Mouse (Mus musculus): ENCODE results near the gene Tcte2.
"Not testable (repeated sequence)": the region's sequence is repeated elsewhere in the genome, so short reads cannot be mapped to it uniquely, and the experiment has no call there.

The Tcte2 gene

DNA sequence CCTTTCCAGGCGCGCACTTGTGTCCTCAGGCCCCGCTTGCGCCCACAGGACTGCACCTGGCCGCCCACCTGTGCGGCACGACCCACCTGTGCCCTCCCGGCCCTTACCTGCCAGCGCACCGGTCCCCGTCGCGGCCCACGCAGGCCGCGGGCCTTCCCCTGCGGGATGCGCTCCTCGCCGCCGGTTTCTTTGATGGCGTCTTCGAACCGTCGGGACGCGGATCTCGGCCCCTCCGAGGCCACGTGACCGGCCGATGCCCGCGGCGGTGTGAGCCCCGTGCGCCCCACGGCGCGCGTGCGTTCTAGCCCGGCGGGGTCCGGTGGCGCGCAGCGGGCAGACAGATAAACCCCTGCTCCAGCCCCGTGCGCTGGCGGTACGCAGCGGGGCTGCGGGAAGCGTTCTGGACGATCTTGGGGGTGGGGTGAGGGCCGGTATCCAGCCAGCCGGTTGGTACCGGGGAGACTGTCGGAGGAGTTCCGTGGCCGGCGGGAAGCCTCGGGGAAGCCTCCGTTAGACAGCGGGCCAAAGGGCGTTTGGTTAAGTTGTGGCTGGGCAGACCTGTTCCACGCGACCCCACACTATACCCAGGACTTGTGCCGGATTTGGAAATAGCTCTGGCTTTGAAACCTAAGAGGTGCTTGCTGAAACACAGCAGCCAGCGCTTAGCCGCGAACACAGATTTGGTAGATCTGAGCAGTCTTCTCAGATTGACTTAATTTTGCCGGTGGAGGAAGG is at the start of gene Tcte2:
Gene Tcte2 (minus strand): TSS at position 647 of the 735 bp plus-strand sequence.
- peak in 1 of 2 experiments; percentile 54 for DNase-seq (ENCODE audit: low spot score in 2 of 2)

DNA sequence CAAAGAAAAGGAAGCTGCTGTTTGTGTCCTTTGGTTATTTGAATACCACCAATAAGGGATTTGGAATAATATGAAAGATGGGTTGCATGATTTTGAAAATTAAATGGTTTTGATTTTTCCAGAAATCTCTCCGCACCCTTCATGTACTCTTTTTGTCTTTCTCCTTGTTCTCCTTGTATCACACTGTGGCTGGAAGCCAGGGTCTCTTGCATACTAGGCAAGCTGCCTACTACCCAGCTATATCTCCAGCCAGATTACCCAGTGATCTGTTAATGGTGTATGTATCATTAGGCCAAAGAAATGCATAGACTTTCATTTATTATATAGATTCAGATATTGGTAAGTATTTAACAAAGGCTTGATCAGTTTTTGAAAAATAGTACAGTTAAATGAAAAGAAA is 44.4 kb upstream of the Tcte2 start:
- DNase-seq (ENCODE audit: low spot score in 2 of 2), result no peak

DNA sequence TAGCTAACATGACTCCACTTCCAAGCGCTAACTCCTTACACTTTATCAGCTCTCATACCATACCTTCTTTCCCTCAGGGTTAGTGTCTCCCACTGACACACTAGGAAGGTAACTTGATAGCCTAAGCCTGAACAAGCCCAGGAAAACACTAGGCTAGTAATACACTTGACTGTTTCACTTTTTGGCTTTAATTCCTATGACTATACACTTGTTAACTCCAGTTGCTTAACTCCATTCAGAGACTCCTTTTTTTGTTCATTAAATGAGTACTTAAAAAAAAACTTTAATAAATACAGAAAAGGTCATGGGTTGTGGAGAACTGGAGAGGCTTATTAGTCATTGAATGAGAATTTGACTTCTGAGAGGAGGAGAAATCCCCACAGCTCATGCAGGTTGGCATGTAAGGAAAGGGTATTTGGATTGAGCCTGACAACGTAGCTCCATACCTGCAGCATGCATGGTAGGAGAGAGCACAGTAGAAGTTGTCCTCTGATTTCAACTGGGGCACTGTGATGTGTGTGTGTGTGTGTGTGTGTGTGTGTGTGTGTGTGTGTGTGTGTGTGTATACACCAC is 41.3 kb upstream of the Tcte2 start:
- DNase-seq (ENCODE audit: low spot score in 2 of 2), result no peak

DNA sequence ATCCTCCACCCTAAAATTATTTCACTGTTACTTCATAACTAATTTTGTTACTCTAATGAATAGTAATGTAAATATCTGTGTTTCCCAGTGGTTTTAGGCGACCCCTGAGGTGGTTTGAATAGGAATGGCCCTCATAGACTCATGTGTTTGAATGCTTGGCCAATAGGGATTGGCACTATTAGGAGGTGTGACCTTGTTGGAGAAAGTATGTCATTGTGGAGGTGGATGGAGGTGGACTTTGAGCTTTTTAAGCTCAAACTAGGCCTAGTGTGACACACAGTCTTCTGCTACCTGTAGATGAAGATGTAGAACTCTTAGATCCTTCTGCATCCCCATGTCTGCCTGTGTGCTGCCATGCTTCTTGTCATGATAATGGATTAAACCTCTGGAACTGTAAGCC is 36.1 kb upstream of the Tcte2 start:
- DNase-seq (ENCODE audit: low spot score in 2 of 2), result no peak

DNA sequence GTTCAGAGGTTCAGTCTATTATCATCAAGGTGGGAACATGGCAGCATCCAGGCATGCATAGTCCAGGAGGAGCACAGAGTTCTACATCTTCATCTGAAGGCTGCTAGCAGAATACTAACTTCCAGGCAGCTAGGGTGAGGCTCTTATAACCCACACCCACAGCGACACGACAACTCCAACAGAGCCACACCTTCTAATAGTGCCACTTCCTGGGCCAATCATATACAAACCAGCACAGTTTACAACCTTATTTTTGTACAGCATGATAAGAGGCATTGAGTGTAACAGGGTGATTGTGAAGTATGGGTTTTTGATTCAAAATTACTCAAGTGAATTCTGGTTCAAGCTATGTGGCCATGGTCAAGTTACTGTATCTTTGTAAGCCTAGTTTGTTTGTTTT is 28.4 kb upstream of the Tcte2 start:
- not testable (repeated sequence) for DNase-seq (ENCODE audit: low spot score in 2 of 2)

DNA sequence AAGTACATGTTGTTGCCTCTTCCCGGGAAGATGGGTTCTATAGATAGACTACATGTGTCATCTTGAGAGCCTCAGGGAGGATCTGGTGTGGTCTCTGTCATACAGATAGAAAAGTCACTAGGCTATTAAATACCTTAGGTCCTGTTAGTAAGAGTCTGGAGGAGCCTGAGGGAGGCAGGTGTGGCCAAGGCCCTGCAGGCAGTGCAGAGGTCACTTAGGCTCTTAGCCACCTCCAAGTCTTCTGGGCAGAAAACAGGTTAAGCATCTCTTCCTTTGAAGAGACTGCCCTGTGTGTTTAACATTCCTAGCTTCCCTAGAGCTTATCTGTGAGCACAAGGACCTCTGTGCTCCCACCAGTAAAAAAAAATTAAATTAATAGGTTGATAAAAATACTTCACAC is 21.8 kb upstream of the Tcte2 start:
- no peak for DNase-seq (ENCODE audit: low spot score in 2 of 2)

DNA sequence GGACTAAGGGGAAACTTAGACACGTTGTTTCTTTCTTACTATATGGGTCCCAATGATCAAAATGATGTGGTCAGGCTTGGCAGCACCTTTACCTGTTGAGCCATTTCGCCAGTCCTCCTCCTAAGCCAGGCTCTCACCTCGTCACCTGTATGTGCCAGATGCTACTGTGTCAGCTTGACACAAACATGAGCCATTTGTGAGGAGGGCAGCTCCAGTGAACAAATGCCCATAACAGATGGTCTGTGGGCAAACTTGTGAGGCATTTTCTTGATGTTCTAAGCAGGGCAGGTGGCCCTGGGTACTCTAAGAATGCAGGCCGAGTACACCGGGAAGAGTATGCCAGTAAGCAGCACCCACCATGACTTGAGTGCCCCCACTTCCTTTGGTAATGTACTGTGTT is 20.3 kb upstream of the Tcte2 start:
- DNase-seq (ENCODE audit: low spot score in 2 of 2), result no peak

DNA sequence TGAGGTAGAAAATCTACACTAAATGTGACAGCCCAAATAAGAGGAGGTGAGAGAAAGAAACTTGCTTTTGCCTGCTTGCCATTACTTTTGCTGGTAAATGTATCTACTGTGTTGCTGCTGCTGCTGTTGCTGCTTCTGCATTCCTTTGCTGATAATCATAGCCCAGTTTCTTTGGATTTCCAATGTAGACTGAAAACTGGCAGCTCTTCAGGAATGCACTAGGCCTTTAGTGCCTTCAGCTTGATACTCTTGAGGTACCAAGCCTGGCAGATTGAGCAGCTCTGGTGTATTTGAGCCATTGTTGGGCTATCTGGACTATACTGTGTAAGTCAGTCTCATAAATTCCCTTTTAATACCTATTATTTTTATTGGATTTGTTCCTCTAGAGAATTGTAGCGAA is 17.2 kb upstream of the Tcte2 start:
- no peak for DNase-seq (ENCODE audit: low spot score in 2 of 2)

DNA sequence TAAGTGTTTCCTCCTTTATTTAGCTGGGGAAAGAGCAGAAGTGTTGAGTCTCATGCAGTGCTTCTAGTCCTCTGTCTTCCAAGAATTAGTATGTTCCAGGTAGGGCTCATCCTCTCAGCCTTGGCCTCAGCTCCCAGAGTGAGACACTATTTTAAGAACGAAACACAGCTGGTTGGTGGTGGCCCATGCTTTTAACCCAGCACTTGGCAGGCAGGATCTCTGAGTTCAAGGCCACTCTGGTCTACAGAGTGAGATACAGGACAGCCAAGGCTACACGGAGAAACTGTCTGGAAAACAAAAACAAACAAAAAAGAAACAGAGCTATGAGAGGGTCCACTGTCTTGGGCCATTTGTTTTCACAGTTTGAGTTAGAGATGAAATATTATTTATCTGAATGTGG is 16.1 kb upstream of the Tcte2 start:
- no peak for DNase-seq (ENCODE audit: low spot score in 2 of 2)

DNA sequence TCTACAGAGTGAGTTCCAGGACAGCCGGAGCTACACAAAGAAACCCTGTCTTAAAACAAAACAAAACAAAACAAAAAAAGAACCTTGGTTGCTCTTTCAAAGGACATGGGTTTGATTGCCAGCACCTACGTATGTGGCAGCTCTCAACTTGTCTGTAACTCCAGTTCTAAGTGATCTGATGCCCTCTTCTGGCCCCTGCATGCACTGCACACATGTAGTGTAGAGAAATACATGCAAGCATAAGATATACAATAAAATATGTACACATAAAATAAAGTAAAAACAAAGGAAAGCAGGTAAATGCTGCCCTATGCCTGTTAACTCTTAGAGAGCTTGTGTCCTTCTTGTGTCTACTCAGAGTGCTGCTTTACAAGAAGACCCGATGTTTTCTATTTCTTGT is 7.6 kb upstream of the Tcte2 start:
- DNase-seq (ENCODE audit: low spot score in 2 of 2), result no peak

DNA sequence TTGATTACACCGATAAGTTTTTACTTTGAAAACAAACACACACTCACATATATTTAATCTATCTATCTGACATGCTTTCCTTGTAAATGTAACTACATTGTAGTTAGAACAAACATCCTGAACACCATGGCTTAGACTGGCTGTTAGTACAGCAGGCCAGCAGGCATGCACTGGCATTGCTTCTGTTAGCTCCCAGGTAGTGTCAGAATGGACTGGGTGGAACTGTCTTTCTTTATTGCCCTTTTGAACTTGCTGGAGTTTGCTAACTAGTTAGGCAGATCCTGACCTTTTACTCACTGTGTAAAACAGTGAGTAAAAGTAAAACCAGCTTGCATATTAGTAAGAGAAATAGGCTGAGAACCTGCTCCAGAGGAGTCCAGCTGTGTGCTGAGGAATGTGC is 6.9 kb upstream of the Tcte2 start:
- no peak for DNase-seq (ENCODE audit: low spot score in 2 of 2)

DNA sequence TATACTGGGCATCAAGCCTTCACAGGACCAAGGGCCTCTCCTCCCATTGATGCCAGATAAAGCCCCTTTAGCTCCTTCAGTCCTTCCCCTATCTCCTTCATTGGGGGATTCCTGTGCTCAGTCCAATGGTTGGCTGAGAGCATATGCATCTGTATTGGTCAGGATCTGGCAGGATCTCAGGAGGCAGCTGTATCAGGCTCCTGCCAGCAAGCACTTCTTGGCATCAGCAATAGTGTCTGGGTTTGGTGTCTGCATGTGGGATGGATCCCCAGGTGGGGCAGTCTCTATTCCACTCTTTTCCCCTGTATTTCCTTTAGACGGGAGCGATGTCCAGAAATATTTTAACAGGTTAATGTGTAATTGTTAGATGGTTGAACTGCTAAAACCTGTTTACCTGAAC is 3.3 kb upstream of the Tcte2 start:
- not testable (repeated sequence) for DNase-seq (ENCODE audit: low spot score in 2 of 2)

DNA sequence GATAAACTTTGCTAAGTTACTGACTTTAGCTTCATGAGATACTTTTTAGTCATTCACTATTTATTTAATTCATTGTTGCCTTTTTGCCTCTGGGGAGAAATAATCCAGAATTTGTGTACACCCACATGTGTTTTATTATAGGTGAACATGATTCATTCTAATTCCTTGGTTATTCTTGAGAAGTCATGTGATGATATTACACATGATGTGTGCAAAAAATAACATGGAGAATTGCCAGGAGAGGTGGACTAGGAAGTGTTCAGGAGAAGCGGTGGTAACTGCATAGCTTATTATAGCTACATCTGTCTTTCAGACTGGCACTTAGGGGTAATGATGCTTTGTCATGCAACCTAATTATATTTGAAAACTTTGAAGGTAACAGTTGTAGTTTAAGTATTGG is 2.2 kb upstream of the Tcte2 start:
- DNase-seq (ENCODE audit: low spot score in 2 of 2), result no peak

DNA sequence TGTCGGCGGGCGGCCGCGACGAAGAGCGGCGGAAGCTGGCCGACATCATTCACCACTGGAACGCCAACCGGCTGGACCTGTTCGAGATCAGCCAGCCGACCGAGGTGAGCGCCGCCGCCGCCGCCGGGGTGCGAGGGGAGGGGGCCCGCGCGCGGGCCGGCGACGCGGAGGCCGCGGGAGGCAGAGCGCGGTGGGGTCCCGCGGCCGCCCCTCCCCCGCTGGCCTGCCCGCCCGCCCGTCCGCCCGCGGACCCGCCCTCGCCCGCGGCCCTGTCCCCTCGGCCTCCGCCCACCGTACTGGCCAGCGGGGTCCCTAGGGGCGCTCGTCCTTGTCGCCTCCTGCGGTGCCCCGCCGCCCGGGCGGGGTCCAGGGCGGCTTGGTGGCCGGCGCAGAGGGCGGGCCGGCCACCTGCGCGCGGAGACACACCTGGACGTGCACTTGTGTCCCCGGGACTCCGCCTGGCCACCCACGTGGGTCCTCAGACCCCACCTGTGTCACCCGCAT is 898 bp downstream of the Tcte2 start:
- DNase-seq (ENCODE audit: low spot score in 2 of 2), result no peak

DNA sequence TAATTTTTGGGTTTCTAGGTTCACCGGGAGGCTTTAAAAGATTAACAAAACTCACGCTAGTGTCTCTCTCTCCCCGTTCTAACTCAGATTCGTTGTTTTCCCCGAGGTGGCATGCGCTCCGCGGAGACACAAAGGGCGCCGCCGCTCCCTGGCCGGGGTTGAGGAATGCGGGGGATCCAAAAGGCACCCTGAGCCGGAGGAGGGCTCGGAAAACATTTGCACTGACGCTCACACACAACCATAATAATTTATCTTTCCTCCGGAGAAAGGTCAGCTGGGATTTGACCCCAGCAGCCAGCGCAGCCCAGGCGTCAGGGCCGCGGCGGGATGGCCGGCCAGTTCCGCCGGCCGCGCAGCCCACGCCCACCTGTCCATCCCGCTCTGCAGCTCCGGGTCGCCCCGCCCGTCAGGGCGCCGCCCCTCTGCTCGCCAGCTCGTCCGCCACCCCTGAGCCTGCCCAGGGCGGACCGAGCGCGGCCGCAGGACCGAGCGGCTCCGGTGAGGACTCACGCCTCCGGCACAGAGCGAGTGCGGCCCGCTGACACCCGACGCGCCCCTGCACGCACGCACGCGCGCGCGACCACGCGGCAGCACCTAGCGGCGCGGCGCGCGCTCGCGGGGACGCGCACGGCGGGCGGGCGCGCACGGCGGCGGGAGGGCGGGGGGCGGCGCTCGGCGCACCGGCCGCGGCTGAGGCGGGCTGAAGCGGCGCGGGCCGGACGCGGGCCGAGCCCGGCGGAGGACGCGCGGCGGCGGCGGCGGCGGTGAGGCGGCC is 1.6 kb downstream of the Tcte2 start, which contains the start of gene Afdn:
Gene Afdn (plus strand): TSS at position 687 of the 775 bp plus-strand sequence.
- peak in 1 of 2 experiments; percentile 77 for DNase-seq (ENCODE audit: low spot score in 2 of 2)

DNA sequence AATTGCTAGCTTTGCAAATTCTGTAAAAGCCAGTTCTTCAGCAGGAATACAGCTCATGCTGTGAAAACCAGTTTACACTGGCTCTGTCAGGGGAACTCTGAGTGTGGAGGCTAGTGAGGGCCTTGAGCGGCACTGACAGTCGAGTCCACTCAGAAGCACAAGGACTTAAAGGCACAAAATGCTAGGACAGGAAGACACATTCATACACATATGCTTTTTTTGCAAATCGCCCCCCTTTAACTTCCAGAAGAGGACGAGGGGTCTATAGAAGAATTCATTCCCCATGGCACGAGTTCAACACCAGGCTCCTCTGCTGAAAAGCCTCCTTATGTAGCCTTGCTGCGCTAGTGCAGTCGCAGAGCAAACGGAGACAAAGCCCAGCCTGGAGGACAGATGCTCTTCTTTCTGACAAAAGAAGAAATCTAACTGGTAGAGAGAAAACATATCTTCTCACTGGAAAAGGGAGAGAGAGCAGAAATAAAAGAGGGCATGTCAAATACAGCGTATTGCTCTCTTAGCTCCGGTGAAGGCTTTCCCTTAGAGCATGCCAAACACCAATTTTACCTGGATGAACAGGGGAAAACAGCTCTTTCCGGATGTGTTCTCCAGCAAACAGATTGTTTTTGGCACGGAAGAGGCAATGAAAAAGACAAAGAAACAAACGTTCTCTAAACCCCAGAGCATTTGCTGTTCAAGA is 2.3 kb downstream of the Tcte2 start:
- DNase-seq (ENCODE audit: low spot score in 2 of 2), result no peak

DNA sequence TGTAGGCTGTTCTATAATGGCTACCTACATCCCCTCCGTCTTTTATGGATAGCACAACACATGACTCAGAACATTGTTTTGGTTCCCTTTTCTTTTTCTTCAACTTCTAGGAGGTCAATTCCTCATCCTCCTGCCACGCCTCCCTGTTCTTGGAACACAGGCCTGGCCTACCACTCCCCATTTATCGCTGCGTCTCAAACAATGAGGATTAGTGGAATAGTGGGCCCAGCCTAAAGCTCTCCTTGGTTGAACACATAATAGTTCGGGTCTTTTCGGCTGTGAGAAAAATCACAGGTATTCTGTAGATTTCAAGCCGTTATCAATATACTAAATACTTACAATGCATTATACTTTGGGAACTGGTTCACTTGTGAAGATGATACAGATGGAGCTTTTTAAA is 3.0 kb downstream of the Tcte2 start:
- DNase-seq (ENCODE audit: low spot score in 2 of 2), result no peak

DNA sequence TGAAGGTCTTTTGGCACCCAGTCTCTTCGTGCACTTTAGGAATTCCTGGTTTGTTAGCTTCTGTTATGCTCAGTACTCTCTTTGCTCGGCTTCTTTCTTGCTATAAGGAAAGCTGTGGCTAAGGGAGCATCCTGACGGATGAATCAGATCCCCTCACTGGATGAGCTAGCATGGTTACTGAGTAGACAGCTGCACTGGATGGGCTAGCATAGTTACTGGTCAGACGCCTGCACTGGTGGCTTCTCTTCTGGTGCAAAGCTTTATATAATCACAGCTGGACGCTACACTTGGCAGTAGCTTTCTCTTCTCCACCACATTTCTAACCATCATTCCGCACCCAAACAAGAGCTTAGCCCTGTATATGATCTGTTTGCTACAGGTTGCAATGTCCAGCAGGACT is 6.7 kb downstream of the Tcte2 start:
- no peak for DNase-seq (ENCODE audit: low spot score in 2 of 2)

DNA sequence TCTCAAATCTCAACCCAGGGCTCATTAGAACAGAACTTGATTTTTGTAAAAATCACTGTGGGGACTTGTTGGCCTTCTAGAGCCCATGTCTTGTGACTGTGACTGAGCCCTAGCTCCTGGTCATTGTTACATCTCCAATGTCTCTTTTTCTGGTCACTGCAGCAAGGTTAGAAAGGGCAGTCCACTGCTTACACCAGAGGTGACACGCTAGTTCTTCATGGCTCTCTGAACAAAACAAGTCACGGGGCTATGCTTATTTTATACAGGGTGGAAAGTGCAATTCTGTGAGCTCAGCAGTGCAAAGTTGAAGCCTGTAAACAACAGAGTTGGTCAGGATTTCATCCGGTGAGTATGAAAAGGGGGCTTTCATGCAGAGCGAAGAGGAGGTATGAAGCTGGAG is 7.7 kb downstream of the Tcte2 start:
- no peak for DNase-seq (ENCODE audit: low spot score in 2 of 2)

DNA sequence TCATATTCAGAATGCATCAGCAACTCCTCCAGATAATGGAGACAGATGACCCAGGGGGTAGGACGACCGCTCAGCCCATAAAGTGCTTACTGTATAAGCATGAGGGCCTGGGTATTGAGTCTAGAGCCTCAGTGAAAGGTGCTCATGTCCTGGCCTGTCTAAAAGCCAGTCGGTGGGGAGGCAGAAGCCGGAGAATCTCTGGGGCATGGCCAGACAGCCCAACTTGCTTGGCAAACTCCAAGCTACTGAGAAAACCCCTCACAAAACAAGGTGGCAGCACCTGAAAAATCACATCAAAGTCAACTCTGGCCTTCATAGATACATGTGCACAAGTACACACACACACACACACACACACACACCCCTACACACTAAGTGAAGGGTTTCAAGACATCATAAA is 12.6 kb downstream of the Tcte2 start:
- no peak for DNase-seq (ENCODE audit: low spot score in 2 of 2)

DNA sequence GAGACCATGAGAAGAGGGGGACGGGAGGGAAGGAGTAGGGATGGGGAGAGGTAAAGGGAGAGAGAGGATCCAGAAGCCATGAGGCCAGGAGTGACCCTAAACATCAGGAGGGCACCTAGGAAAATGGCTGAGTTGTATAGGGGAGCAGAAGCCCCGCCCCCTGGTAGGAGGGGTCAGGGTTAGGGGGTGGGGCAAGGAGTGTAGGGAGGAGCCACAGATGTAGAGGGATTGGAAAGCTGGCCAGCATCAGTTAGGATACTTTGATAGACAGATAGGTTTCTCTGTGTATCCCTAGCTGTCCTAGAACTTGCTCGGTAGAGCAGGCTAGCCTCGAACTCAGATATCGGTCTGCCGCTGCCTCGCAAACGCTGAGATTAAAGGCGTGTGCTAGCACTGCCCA is 13.9 kb downstream of the Tcte2 start:
- DNase-seq (ENCODE audit: low spot score in 2 of 2), result no peak

DNA sequence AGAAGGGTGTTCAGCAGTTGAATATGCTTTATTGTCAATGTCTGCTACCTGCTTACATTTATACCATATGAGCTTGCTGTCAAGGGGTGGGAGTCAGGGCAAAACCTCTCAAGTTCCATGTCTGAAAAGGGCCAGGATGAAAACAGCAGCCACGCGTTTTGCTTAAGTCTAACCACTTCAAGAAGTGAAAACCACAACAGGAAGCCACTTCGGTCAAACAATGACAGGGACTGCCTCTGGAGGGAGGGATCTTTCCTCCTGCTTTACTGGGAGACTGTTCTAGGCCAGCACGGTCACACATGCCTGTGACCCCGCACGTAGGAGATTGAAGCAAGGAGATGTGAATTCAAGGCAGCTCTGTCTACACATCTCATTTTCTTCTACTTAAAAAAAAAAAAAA is 15.3 kb downstream of the Tcte2 start:
- DNase-seq (ENCODE audit: low spot score in 2 of 2), result no peak
